Mouse (Mus musculus) megakaryocyte, adult 5-6 weeks (primary cell): ENCODE measurements at regions not wholly inside any gene's neighbourhood (a gene's known extent, or its start where the extent isn't known, plus 50 kb on each side); places are given as distances from the start of the nearest gene placed in this dataset.

ENCODE experiments used
- ATAC-seq: 2 replicates; pipeline ENCODE4 v1.8.0; 2016; ENCODE audit warnings: mild to moderate bottlenecking, inconsistent platforms; ENCODE audit not compliant: poor library complexity, severe bottlenecking

DNA sequence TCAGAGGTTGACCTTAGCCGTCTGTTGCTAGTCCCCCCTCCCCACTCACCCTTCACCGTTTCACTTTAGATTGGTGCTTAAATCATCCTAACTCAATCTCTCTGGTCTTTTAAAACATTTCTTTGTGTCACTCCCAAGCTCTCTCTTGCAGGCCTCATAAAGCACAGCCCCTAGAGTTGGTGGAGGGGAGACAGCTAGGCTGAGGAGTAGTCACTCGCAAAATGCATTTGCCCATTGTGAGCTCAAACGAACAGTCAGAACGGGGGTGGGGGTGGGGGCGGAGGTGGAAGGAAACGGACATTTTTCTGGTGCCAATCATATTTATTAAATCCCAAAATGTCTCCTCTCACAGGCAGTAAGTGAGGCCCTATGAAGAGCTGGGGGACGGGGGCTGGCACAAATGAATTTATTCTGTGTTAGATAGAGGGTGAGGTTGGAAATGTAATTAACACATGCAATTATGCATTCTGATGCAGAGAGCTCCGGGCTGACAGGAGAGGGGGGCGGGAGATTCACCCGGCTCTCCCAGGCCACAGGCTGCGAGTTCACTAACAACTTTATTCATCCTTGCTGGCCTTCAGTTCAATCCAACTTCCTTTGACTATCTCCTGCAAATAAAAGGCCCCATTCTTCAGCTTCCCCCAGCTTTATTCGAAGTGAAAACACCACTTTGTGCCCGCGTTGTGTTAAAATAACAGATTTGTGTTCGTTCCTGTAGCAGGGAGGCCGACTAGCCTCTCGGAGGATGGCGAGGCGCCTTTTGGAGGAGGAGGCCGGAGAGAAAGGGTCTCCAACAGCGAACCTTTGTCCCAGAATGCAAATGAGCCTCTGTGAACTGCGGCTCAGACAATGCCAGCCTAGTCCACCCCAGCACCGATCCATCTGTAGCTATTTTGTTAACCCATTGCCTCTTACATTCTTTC, 223.7 kb upstream of the Irx5 start:
- ATAC-seq = no peak

DNA sequence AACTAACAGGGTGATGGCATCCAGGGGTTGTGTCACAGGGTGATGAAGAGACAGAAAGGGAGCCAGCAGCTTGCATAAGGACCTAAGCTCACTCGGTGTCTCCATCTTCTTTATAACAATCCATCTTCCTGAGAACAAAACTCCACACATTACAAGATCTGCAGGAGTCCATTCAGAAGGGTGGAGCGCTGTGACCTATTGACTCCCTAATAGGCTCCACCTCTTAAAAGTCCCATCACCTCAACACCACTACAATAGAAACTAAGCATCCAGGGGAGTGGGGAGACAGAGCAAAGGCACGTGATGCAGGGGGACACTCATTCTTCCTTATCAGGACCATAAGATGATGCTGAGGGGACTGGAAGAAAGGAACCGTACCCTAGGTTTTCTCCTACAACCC, 224.5 kb upstream of the Irx5 start:
- ATAC-seq = no peak

DNA sequence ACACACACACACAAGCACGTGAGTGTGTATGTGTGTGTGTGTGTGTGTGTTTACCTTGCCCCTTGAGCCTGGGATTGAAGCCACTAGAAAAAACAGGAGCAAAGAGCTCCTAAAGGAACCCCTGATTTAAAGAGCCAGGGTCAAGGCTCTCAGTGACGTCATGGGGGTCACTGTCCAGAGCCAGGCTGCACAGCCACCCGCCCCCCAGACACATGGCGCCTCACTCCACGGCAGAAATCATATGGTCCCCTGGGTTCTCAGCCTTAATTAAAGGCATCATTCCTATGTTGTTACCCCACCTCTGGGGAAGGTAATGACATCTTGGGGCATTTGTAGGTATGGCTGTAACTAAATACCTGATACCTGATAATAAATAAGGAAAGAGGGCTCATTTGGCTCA, 224.9 kb upstream of the Irx5 start:
- ATAC-seq = no peak

DNA sequence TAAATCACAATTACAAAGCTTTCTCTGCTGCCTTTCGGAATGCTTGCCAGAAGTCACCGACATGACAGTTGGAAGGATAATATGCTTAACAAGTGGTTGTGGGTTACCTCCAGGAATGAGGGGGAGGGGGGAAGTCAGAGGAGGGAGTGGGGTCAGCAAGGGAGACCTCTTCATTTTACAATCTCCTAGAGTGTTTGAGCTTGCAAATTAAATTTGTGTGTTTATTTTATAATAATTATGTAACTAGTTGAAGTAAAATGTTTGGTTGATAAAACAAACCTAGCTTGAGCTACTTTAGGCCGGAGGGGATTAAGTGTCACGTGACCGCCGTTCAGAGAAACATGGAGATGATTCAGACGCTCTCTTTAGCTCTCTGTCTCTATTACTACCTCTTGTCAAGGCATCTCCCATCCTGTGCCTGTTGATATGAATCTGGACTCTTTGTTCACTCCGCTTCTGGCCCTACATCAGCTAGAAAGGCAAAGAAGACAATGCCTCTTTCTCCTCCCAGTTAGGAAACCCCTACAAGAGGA, 227.3 kb upstream of the Irx5 start:
- ATAC-seq = no peak

DNA sequence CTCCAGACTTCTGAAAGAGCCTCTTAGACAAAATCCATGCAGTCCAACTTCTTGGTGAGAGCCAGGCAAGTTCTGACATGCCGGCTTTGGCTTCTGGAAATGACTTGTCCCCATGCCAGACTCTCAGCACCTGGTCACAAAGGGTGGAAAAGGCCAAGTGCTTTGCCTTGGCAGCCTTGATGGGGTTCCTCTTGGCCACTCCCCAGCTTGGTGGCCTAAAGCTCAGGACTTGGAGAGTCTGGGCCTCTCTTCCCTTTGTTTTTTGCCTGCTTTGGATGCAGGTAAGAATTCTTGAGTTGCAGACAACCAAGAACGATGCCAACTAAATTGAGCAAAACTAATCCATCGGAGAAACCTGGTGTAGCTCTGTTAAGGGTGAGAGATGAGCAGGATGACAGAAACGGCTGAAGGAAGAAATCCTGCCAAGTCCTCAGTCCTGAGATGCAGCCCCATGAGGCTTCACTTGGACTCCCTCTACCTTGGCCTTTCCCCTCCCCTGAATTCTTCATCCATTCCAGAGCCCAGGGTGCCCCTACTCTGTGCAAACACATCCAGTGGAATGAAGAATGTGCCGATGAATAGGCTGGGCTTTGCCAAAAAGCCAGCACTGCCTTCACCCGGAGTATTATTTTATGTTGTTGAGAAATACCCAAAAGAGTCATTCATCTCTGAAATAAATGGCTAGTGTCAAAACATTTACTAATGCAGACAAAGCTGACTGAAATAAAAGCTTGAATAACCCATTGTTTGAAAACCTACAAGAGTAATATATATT, 228.0 kb upstream of the Irx5 start:
- ATAC-seq = no peak

DNA sequence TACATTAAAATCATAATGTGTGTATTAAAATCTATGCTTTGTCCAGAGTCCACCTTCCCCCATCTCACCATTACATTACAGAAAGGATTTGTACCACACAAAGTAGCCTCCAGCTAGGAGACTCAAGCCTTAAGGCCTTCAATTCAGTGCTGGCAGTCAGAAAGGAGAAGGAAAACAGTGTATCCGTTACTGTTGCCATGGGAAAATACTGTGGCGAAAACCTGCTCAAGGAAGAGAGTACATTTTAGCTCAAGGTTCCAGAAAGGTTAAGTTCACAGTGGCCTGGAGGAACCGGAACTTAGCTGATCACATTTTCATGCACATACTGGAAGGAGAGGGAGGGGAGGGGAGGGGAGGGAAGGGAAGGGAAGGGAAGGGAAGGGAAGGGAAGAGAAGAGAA, 231.8 kb upstream of the Irx5 start:
- ATAC-seq = no peak

DNA sequence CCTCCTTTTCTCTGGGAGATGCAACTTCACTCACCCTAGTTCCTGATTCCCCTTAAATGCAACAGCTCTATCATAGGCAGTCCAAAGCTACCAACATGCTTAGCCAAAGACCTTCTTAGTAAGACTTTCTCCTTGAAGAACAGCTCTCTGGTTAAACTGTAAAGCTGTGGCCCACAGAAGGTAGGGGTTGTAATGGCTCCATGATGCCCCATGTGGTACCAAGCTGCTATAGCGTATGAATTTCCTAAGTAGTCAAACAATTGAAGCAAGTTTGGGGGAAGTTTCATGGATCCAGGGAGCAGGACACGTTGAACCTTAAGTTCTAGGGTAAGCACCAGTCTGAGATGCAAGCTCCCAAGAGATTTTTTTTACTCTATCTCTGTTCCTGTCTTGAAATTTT, 236.1 kb upstream of the Irx5 start:
- no peak for ATAC-seq

DNA sequence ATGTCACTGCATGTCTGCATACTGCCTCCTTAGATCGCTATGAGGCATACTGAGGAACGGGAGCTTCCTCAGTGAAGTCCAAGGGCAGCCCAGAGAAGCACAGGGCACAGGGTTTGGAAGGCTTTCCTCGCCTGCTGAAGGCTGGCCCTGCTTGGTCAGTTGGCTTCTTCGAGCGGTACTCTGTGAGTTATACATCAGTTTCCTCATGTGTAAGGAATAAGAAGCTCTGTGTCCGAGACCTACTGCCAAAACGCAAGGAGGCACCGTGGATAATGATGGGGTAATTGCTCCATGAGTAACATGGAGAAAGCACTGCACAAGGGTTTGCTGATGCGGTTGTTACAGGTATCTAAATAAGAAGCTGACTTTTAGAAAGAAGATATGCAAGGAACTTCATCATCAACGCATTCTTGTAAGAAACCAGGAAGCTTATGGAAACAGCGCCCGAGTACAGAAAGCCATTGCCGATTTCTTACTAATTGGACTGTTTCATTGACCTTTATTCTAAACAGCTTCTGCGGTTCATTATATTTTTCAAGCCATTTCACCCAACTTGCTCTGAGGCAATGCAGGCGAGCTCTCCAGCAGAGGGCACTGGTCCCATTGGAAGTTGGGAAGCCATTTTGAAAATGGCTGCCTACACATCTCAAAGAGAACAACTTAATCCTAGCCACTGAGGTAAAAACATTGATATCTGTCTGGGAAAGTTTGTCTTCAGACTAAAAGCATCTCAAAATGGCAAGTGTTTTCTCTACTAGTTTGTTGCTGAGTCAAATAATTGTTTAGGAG, 241.8 kb upstream of the Irx5 start:
- no peak for ATAC-seq

DNA sequence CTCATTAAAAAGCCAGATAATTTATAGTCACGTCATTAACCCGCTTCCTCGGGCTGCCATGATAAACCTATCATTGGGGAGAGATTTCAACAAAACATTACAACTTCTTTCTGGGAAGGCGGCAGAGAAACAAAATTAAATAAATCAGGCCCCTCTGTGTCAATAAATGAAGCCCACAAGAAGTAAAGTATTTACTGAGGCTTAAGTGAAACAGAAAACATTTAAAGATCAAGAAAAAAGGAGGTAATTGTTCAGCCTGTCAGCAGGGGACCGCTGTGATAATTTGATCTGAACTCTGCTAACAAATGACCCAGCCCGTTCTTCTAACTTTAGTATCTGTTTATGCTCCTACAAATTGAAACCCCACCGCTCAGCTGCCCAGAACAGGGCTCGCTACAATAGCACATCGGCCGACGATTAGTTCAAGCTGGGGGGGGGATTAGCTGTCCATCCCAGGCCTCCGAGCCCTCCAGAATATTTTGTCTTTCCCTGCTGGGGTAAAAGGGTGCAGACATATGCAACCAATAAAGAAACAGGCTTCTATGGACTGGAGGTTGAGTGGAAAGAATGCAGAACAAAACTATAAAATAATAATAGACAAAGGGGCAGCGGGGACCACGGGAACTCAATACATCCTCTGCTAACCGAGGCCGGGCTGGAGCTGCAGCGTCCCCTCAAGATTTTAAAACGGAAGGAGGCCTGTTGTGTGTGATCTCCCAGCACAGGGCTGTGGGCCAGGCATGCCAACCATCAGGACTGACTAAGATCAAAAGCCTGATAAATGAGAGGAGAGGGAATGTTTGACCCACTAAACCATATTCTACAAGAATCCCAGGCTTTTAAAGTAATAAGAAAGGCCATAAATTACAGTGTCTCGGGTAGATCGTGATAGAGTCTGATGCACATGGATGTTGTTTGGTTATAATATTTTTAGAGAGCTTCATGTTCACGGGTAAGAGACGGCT, 242.8 kb upstream of the Irx5 start:
- no peak for ATAC-seq

DNA sequence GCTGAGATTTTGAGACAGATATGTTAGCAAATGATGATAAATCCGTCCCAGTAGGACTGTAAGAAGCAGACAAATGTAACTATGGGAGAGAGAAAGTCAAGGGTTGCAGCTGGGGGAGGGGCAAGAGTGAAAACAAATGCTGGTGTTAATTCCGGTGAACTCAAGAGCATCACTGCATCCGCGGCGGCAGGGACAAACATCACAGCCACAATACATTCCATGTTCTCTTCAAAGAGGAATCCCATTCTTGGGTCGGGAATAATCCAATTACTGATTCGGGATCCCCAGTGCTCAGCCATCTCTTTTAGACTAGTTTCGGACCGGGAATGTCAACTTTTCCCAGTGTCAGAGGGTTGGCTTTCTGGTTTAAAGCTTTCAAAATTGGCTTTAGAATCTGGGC, 243.5 kb upstream of the Irx5 start:
- ATAC-seq = no peak

DNA sequence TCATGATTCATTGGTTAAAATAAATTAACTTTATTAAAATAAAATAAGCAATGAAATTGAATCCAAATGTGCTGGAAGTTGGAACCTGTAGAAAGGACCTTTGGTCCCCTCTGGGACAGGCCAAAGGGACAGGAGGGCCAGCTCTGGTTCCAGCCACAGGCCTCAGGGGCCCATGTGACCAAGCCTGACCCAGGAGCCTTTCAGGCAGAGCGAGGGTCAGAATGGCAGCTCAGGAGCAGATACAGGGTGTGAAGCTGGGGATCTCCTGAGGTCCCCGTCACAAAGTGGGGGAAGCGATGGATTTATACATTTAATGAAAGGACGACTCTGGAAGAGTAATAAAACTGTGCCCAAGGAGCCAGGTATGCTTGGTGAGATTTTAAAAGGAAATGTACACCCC, 244.0 kb upstream of the Irx5 start:
- ATAC-seq = no peak

DNA sequence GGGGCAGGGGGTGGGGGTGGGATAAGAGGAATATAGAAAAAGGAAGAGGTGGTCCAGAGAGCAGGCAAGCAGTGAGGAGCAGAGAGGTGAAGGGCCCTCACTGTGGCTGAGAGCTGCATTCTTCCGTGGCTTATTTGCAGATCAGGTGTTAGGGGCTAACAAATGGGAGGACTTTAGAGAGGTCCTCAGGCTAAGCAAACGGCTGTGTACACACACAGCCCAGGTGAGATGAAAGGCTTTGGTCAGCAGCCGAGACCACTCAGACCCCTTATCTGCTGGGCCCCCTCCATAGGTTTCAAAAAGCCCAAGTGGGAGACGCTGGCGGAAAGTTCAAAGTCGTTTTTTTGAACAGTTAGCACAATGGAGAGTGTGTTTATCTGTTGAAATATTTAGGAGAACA, 252.9 kb upstream of the Irx5 start:
- ATAC-seq = no peak

DNA sequence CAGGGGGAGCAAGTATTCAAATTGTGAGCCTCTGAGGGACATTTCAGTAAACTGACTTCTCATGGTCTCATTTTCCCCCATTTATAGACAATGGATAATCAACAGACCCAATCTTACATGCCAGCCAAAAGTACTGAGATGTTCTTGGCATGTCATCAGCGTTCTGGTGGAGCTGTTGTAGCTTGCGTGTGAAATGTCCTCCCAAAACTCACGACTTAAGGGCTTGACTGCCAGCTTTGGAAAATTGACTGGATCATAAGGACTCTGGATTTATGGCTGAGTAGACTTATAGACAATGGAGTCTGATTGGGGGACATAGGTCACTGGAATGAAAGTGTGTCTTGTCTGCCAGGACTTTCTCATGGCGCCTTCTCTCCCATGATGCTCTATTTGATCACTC, 254.9 kb upstream of the Irx5 start:
- ATAC-seq = no peak

DNA sequence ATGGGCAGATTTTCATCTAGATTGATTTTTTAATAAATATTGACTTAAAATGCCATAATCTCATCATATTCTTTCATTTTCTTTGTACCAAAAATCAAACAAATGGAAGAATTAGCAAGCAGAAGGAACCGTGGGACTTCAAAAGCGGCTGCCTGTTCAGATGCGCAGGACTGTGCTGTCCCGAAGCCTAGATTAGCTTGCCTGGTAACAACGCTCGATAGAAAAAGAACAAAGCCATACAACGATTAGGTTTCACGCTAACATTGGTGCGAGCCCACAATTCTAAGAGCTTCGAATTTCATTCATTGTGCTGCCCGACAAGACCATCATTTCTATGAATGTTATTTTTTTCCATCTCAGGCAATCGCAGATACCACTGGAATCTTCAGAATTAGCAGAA, 262.1 kb upstream of the Irx5 start:
- ATAC-seq = no peak

DNA sequence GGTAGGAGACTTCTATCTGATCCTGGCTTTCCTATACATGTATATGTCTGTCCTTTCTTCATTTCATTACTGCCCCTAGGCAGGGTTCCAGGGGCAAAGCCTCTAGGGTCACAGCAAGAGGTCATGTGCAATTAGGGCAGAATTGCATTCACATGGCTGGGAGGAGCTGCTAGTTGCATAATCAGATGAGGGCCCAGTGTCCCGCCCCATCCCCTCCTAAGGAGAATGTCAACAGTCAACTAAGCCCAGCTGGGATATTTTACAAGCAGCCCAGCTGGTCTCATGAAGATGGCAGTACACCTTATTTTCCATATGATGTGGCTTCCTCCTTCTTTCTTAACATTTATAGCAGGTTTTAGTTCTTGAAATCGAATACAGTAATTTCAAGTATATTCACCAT, 273.3 kb upstream of the Irx5 start:
- ATAC-seq = no peak

DNA sequence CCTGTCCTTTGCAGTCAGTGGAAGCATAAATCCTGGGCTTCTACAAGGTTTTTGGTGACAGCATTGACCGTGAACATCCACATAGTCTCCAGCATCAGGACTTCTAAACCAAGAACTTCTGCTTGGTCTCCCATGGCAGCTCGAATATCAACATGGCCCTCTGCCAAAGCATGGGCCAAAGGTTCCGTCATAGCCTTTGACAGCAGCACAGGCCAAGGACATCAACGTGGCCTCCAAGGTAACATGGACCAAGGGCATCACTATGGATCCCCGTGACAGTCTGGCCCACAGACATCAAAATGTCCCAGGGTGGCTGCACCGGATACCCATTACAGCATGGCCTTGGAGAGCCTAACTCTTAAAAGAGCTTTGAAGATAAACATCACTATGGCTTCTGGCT, 275.5 kb upstream of the Irx5 start:
- ATAC-seq = no peak

DNA sequence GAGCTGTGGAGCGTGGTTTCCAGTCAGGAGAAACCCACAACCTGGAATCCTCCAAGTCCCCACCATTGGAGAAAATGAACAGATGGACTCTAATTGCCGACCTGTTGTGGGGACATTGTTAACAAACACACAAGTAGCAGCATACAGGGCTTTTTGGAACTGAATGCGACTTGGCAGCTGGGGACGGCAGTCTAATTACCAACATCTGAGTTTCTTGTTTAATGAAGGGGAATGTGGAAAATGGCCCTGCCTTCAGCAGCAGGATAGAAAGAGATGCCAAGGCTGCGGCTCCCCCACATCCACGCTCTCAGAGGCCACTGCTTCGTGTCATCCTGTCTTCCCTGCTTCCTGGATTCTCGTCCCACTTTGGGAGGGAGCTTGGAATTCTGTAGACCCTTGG, 276.6 kb upstream of the Irx5 start:
- ATAC-seq = no peak

DNA sequence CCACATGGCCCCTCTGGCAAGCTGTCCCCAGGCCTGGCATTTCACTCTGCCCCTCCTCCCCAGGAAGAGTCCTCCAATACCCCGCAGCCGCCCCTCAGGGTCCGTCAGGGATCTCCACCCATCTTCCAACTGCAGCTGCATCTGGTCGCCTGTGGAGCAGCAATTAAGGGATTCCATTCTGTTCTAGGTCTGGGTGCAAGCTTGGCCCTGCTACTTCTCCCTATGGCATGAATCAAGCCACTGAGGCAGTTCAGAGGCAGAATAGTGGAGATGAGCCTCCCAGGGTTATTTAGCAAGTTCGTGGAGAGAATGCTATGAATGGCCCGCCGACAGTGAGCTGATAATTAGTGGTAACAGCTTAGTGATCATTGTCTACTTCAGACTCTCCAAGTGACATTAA, 275.7 kb upstream of the Irx3 start:
- no peak for ATAC-seq

DNA sequence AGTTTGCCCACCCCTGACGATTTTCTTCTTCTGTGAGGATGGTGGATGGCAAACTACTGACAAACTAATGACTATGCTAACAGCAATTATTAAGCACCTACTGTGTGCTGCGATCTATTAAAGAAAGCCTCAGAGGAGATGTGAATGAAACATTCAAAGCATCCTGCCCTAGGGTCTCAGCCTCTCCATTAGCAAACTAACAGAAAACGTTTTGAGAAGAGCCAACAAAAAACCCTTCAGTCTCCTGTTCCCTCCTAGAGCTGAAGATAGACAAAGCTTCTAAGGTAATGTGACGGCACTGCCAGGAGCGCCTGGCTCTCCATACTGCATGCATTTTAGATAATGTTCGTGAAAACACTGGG, 270.4 kb upstream of the Irx3 start:
- ATAC-seq = no peak
